Mouse (Mus musculus) mouse embryonic stem cell (cell line): Measurements from ENCODE around the gene Dnah10.

Experiments used
- in situ Hi-C, 2 experiments: fragments of 300-500 bp; cut with MboI; formaldehyde crosslinking; loops; 1 replicate in 1 of 2; 3 replicates in 1 of 2; pipeline ENCODE4 v1.14.3; 2019 to 2020; ENCODE audit warnings: low sequenced_read_pairs in 2 of 2, low pct_unique_long_range_greater_than_20kb in 1 of 2, mixed read lengths in 1 of 2; ENCODE audit not compliant: unreplicated experiment in 1 of 2

Dnah10 gene

DNA sequence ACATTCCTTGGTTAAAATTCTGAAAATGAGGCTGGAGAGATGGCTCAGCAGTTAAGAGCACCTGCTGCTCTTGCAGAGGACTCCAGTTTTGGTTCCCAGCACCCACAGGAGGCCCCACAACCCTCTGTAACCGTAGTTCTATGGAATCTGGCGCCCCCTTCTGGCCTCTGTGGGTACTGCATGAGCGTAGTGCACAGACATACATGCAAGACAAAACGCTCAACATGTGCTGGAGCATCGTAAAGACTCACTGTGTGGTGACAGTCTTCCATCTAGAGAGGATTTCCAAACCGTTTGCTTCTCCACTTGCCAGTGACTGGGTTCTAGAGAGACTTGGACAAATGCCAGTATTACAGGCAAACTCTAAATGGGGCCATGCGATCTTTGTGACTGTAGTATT is 60.8 kb downstream of the Dnah10 start:
- in situ Hi-C loops, result no loop called here

DNA sequence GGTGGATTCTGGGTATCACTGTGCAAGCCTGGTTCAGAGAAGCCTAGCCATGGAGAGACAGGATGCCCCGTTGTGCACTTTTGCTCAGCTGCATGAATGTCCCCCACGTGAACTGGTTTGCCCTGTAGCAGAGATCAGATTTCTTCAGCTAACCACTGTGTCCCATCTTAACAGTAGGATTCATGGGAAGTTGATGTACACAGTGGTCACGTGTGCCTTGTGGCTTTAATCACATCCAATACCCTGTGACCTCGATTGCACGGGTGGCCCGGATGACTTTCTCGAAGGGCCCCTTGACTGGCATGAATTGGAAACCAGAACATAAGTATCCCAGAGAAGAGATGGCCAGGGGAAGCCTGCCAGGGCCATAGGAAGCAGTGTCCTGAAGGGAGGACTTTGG is 67.2 kb downstream of the Dnah10 start:
- in situ Hi-C loops, result no loop called here

- in situ Hi-C loops, result no loop called here
These were observed 85.0 kb downstream of the Dnah10 start for GRCm38 (mm10) chr5:124809708-124810366.

DNA sequence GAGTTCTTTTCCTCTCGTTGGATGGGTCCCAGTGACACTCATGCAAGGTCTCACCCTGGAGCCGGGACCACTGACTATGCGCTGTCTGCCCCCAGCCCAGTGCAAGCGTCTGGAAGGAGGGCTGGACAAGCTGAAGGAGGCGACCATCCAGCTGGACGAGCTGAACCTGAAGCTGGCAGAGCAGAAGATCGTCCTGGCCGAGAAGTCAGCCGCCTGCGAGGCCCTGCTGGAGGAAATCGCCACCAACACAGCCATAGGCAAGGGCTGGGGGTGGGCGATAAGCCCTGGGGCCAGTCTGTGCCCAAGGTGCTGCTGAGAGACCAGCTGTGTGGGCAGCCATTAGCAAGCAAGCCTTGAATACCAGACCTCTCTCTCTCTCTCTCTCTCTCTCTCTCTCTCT is 87.6 kb downstream of the Dnah10 start:
- in situ Hi-C loops, result no loop called here

GRCm38 (mm10) chr5:124814797-124815196 is 89.9 kb downstream of the Dnah10 start:
- in situ Hi-C loops, result no loop called here

- in situ Hi-C loops, result no loop called here
These were observed 92.2 kb downstream of the Dnah10 start for GRCm38 (mm10) chr5:124817050-124817449.

- in situ Hi-C loops, result no loop called here
These were observed 97.4 kb downstream of the Dnah10 start for GRCm38 (mm10) chr5:124822128-124822894.

- in situ Hi-C loops, result no loop called here
These were observed 105.4 kb downstream of the Dnah10 start for GRCm38 (mm10) chr5:124830331-124830730.

DNA sequence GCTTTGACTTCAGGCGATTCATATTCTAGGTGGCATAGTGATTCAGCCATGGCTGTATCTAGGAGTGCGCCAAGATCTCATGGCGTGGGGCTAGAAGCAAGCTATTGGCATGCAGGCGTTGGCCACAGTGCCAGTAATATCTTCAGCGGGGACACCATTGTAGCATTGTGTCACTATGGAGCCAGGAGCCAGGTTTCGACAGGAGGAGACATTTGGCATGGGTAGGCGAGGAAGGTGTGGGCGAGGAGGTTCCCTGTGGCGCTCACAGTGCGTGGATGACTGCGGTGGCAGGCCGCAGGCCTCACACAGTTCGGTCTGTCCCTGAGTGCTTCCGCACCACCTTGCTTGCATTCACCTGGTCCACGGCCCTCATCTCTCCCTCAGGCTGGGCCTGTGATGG is 110.3 kb downstream of the Dnah10 start:
- in situ Hi-C loops, result no loop called here

DNA sequence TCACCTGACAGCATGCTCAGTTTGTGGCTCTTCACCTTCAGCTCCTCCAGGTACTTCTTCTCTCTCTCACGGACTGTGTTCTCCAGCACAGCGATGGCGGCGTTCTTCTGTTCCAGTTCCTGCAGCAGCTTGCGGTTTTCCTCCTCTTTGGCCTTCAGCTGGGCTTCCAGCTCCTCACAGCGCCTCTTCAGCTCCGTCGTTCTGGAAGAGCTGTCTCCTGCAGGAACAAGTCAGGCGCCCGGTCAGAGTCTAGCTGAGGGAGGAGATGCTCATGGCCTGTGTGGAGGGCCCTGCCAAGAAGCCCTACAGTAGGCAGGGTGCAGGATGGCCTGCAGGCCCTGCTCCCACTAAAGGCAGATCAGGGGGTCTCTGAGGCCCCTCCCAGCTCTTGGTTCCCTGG is 111.2 kb downstream of the Dnah10 start:
- in situ Hi-C loops, result no loop called here

DNA sequence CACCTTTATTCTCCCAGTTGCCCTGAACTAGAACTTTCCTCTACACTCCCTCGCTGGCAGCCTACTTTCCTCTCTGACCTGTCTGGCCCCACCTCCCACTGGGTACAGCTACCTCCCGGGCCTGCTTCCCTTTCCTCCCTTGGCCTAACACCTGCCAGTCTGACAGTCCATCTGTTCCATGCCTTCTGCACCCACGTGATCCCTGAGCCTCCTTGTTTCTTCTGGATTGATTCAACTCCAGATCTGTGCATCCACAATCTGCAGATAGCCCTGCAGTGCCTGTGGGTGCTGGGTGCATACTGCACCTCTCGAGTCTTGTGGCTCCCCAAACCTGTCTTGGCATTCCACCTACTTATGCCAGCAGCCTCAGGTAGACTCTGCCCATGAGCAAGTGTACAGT is 111.7 kb downstream of the Dnah10 start:
- in situ Hi-C loops, result no loop called here

DNA sequence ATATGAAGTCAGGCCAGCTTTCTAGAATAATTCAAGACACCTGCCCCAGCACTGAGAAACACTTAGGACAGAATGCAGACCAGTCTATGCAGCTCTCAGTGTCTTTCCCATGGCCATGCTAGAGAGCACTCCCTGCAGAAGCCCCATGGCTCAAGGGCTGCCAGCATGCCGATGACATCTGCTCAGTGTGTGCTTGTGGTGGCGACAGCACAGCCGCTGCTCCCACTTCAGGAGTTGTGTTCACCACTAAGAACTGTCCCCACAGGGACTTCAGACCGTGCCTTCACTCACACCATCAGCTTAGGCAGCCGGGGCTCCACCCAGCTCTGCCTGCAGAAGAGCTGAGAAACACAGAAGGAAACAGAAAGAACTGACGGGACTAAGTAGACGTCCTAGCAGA is 115.3 kb downstream of the Dnah10 start:
- in situ Hi-C loops, result no loop called here

DNA sequence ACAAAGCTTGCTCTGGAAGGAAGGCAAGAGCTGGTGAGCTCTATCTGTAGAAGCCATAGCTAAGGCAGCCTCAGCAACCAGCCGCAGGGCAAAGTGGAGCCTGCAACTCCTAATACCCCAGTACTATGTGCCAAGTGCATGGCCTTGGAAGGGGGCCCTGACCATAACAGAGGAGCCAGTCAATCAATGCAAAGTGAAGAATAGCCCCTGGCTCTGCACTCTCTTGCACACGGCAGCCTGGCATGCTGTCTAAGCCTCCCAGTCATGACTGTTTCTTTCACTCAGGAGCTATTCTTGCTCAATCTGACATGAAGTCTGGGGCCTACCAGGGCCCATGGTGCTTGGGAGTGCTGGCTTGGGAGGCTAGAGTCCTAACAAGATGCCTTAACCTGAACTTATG is 115.8 kb downstream of the Dnah10 start:
- in situ Hi-C loops, result no loop called here

DNA sequence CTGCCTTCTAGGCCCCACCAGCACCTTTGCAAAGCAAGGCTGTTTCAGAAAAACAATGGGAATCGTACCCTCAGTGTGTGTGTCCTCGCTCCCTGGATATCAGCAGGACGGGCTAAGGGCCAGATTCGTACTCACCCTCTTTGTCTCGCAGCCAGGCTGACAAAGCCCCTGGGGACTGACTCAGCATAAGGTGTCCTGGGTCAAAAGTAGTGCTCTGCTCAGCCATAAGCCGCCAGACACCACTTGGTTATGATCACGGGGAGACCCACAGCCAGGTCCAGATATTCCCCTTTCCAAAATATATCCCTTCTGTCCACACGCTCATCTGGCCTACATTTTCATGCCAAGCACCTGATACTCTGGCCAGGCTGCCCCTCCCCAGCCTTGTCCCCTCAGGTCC is 118.5 kb downstream of the Dnah10 start:
- in situ Hi-C loops, result no loop called here

GRCm38 (mm10) chr5:124844929-124845328 is 120.0 kb downstream of the Dnah10 start:
- in situ Hi-C loops, result no loop called here

DNA sequence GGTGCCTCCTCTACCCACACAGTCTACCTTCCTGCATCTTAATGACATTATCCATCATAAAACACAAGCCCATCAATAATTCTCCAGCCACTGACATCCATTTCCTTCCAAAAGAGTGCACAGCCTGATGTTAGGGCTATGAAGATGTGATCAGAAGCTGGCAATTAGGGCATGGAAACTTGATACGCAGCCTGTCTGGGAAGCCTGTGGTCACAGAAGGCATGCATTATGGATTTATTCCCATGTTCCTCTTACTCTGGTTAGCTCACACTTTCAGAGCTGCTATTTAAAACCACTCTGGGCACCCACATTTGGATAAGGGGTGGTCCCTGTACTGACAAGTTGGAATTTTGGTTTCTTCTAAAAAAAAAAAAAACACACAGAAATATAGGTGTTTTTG is 122.1 kb downstream of the Dnah10 start:
- in situ Hi-C loops, result no loop called here

DNA sequence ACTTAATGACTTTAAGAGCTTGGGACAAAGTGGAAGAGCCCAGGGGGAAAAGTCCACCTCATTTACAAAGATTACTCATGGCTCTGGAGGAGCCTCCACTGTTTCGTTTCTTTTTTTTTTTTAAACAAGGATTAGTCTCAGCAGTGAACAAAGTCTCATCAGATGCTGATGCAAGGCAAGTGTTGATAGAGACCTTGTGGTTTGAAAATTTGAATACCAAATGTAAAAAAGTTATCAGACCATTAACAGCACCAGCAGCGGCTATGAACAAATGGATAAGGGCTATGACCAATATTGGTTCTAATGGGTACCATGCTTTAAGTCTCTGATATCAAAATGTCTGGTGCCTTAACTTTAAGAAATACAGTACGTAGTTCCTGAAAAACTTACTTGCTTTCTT is 124.1 kb downstream of the Dnah10 start:
- in situ Hi-C loops, result no loop called here

- in situ Hi-C loops, result no loop called here
These were observed 126.7 kb downstream of the Dnah10 start for GRCm38 (mm10) chr5:124851572-124851971.

DNA sequence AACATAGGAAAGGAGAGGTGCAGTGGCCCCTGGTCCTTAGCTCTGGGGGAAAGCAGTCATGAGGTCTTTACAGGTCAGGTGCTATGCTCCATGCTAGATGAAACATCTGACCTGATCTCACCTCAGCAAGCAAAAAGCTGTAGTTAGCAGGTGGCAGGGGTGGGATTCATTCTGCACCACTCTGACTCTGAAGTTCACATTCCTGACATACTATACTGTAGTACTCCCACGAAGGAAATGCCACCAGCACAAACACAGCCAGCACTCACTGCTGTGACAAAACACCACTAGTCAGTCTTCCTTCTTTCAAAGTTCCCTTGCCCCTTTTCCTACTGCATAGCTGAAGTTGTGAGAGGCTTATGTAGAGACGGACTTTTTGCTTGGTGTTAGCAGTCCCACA is 127.4 kb downstream of the Dnah10 start:
- in situ Hi-C loops, result no loop called here

DNA sequence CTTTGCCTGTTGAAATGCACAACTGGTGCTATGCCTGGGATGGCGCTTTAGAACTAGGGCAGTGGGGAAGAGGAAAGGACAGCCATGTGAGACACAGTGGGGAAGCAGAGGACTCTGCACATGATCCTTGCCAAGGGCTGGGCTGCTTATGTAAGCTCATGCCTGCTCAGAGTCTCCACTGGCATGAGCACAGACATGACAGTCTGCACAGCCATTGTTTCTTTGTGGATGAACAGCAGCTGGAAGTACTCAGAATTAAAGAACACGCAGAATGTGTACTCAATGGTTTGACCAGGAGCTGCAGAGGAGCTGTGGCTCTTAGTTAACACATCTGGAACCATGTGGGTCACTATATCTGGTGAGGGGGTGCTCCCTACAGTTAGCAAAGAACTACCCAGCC is 128.2 kb downstream of the Dnah10 start:
- in situ Hi-C loops, result no loop called here
